Mouse (Mus musculus) limb, embryonic 11.5 days (tissue): ENCODE measurements around the gene Egln3. TPM values are rescaled to one million over a fixed set of nuclear protein-coding genes. Genes with fewer than 3 reads are reported as not detected.

Experiments used
- ATAC-seq: fragments of 200-750 bp; cut with Nextera tagmentation; 2 replicates; pipeline ENCODE4 v1.8.0; 2017; ENCODE audit warnings: low read depth; ENCODE audit not compliant: insufficient number of reproducible peaks, low FRiP score, low TSS enrichment
- DNase-seq: peaks from one replicate; pipeline ENCODE4 v3.0.0-alpha.2; 2015; ENCODE audit warnings: low spot score
- H3K27ac ChIP-seq: fragments of 300-500 bp; sonication (generic); replicated peaks from 2 replicates; pipeline ENCODE4 v1.5.1; 2014; ENCODE audit warnings: low read depth, mild to moderate bottlenecking, low read length
- H3K27me3 ChIP-seq: fragments of 300-500 bp; sonication (generic); 2 replicates; pipeline ENCODE4 v1.6.1; 2014; ENCODE audit warnings: mild to moderate bottlenecking, low read length, mixed read lengths; ENCODE audit not compliant: control insufficient read depth, insufficient read depth
- H3K36me3 ChIP-seq: fragments of 300-500 bp; sonication (generic); 2 replicates; pipeline ENCODE4 v1.6.1; 2014; ENCODE audit warnings: mild to moderate bottlenecking, low read length, moderate library complexity, mixed read lengths; ENCODE audit not compliant: control insufficient read depth, insufficient read depth
- H3K4me1 ChIP-seq: fragments of 300-500 bp; sonication (generic); 2 replicates; pipeline ENCODE4 v1.6.1; 2014; ENCODE audit warnings: low read length, mixed read lengths; ENCODE audit not compliant: control insufficient read depth, insufficient read depth
- H3K4me2 ChIP-seq: fragments of 300-500 bp; sonication (generic); 2 replicates; pipeline ENCODE4 v1.6.1; 2014; ENCODE audit warnings: low read depth, mild to moderate bottlenecking, moderate library complexity; ENCODE audit not compliant: severe bottlenecking
- H3K4me3 ChIP-seq: fragments of 300-500 bp; sonication (generic); 2 replicates; pipeline ENCODE4 v1.5.1; 2014; ENCODE audit warnings: low read depth, low read length
- H3K9ac ChIP-seq: fragments of 300-500 bp; sonication (generic); 2 replicates; pipeline ENCODE4 v1.6.1; 2014; ENCODE audit warnings: mild to moderate bottlenecking, low read length
- H3K9me3 ChIP-seq: fragments of 300-500 bp; sonication (generic); 2 replicates; pipeline ENCODE4 v1.6.1; 2016; ENCODE audit warnings: low read length; ENCODE audit not compliant: control insufficient read depth
- WGBS: fragments of 180-500 bp; shearing (Covaris S2); extraction: QIAGEN DNeasy Blood & Tissue Kit; methylation state at CpG from one replicate; pipeline ENCODE4 v1.1.7; 2014; 5-methylcytosine and 5-hydroxymethylcytosine counted together
- polyA plus RNA-seq: library from polyadenylated mRNA; unstranded; fragments of >200 nt; fragmentation: Nextera tagmentation; extraction: Ambion mirVana; gene quantifications from 2 replicates; pipeline ENCODE4 v1.2.1, GENCODE M21; 2014

The Egln3 gene
- polyA plus RNA-seq, 1 experiment from 2014 or later, result 3.9 TPM

DNA sequence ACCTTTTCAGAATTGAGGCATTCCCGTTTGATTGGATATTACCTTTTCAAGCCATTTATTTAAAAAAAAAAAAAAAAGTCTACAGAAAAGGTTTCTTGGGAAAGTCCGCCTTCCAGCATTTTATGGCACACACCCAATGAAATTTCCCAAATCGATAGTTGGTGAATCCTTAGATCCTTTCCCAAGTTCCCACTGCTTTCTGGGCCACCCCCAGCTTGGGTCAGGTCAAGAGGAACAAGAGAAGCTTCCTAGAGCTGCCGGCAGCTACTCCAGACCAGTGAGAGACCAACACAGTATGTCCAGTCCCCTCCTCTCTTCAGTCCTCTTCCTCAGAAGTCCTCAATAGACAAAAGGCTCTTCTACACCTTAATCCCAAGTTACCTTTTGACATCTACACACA lies 40.5 kb downstream of the Egln3 start:
- Histone ChIP-seq H3K36me3 (no peaks in the 10 kb centered on the region), H3K27ac (0 out of 2 replicates have a peak overlapping the region, but pooled peaks have one; percentile 3), H3K4me1 (no peaks in the 10 kb centered on the region), H3K27me3 (0 out of 2 replicates have a peak, but pooled peaks cover 3% of the 10 kb centered on the region), H3K9me3 (no peaks in the 10 kb centered on the region), H3K4me2 (peak overlapping the region; percentile 51), H3K4me3 (peak overlapping the region; percentile 21; the same call in 1 of the 2 replicates), H3K9ac (no peak overlapping the region)
- WGBS, result 8% methylated on average over 4 of the region's 4 CpGs
- ATAC-seq, result no peak
- no peak for DNase-seq

DNA sequence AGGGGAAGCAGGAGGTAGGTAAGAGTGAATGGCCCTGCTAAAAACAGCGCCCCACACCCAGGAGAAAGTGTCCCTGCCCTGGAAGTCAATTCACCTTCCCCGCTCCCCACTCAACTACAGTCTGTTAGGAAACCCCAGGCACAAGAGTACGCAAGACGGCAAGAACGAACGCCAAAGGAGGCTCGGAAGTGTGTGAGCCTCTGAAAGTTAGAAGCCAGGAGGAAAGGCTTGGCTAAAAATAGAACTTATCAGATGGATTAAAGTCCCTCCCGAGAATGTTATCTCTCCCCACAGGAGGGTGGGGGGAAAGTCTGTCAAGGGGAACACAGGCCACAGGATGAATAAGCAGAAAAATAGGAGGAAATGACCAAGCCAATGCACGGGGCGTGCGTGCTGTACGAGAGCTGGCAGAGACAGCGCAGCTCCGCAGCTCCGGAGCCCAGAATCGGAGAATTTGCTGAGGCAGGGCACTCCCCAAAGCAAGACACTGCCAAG lies 41.0 kb downstream of the Egln3 start:
- Histone ChIP-seq H3K27ac (no peak overlapping the region), H3K4me2 (peak overlapping the region; percentile 51), H3K4me1 (no peaks in the 10 kb centered on the region), H3K36me3 (no peaks in the 10 kb centered on the region), H3K9me3 (no peaks in the 10 kb centered on the region), H3K4me3 (peak overlapping the region; percentile 21), H3K27me3 (0 out of 2 replicates have a peak, but pooled peaks cover 3% of the 10 kb centered on the region), H3K9ac (no peak overlapping the region)
- under 1% methylated on average over 16 of the region's 16 CpGs for whole genome bisulfite sequencing
- ATAC-seq (no peak), DNase-seq (peak; percentile 65)

DNA sequence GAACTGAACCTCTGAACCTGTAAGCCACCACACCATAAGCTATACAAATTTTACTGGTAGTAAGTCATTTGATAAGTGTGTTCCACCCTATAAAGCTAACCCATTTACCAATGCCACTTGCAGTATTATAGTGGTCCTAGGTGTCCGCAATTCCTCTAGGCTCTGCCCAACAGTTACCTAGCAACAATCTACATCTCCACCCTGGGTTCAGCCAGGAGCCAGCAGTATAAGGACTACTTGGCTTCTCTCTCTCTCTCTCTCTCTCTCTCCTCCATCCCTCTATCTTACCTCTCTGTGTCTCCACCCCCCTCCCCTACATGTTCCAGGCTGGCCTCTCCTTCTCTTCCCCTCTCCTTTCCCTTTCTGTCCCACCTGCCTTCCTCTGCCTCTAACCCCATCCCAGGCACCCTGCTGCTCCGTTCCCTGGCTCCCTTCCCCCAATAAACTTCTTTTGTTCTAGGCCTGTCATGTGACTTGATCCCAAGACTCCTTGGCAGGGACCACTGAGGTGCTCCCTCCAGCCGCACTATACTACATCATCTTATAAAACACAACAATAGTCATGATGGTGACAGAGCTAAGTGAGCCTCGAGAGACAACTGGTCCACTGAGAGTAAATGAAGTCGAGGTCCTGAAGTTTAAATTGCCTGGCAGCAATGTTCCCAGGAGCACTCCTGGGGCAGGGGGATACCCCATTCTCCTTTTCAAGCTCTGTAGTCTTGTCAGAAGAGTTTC lies 42.0 kb downstream of the Egln3 start:
- H3K9me3 ChIP-seq, result no peaks in the 10 kb centered on the region
- no peak for ATAC-seq
- 0 out of 2 replicates have a peak, but pooled peaks cover 3% of the 10 kb centered on the region for H3K27me3 ChIP-seq
- no peak overlapping the region for H3K9ac ChIP-seq
- no peaks in the 10 kb centered on the region for H3K4me1 ChIP-seq
- 23% methylated on average over 5 of the region's 5 CpGs for WGBS
- no peak overlapping the region for H3K27ac ChIP-seq
- H3K4me2 ChIP-seq, result no peak overlapping the region
- DNase-seq, result no peak
- no peak overlapping the region for H3K4me3 ChIP-seq
- no peaks in the 10 kb centered on the region for H3K36me3 ChIP-seq

DNA sequence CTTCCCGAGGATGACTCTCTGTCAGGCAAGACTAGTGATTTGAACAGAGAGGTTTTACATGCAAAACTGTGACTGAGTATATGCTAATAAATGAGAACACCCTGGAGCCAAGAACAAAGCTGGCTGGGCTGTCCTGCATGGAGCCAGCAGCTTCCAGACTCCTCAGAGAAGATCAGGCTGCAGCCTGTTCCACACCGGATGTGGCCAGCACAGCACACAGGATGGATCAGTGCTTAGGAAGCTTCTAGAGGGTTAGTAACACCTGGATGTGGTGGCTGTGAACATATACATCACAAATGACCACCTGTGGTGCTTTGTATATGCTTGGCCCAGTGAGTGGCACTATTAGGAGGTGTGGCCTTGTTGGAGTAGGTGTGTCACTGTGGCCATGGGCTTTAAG lies 43.4 kb downstream of the Egln3 start:
- ATAC-seq (no peak), DNase-seq (no peak)
- WGBS, result 80% methylated on average over 2 of the region's 2 CpGs
- Histone ChIP-seq H3K27ac (no peak overlapping the region), H3K9me3 (no peaks in the 10 kb centered on the region), H3K4me3 (no peak overlapping the region), H3K4me2 (no peak overlapping the region), H3K9ac (no peak overlapping the region), H3K27me3 (0 out of 2 replicates have a peak, but pooled peaks cover 3% of the 10 kb centered on the region), H3K4me1 (no peaks in the 10 kb centered on the region), H3K36me3 (no peaks in the 10 kb centered on the region)

DNA sequence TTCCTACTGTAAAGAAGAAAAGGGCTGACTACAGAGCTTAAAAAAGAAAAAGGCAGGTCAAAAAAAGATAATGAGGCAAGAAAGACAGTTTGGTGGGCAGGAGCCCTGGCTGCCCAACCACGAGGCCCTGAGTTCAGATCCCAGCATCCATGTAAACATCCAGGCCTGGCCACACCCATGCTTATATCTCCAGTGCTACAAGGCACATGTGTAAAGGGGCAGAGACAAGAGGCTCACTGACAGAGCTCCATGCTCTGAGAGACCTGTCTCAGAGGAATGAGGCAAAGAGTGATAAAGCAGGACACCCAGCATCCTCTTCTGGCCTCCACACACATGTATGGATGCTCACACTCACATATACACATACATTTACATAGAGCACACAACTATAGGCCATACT lies 48.9 kb downstream of the Egln3 start:
- H3K27me3 ChIP-seq, result no peaks in the 10 kb centered on the region
- no peak overlapping the region for H3K9ac ChIP-seq
- H3K4me2 ChIP-seq, result no peak overlapping the region
- WGBS, result 85% methylated on average over 1 of the region's 1 CpGs
- no peak overlapping the region for H3K27ac ChIP-seq
- H3K36me3 ChIP-seq, result no peaks in the 10 kb centered on the region
- ATAC-seq, result no peak
- no peaks in the 10 kb centered on the region for H3K4me1 ChIP-seq
- H3K4me3 ChIP-seq, result no peak overlapping the region
- DNase-seq, result no peak
- H3K9me3 ChIP-seq, result no peaks in the 10 kb centered on the region

DNA sequence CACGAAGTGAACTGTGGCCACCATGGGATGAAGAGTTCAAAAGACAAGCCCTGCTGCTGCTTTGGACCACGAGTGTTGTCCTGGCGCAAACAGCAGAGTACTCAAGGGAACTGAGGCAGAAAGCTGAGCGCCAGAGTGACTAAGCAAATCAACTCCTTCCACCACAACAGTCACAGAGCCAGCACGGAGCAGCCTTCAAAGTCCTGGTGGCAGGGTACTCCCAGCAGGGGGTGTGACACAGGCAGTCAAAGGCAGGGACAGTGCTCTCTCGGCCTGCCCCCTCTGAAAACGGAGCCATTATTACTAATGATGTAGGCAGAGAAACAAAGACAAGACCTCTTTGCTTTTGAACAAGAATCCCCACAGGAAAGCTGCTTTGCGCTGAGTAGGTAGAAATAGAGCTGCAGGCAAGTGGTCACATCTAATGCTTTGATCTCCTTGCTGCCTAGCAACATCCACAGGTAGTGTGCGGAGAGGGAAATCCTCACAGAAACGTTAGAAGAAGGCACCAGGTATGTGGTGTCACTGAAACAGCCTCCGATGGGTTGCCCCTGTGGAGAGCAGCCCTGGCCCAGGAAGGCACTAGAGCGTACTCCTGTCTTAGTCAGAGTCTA lies 56.6 kb downstream of the Egln3 start:
- DNase-seq, result no peak
- Histone ChIP-seq H3K27ac (no peak overlapping the region), H3K9me3 (no peaks in the 10 kb centered on the region), H3K36me3 (no peaks in the 10 kb centered on the region), H3K4me1 (no peaks in the 10 kb centered on the region), H3K9ac (no peak overlapping the region), H3K4me3 (no peak overlapping the region), H3K27me3 (no peaks in the 10 kb centered on the region), H3K4me2 (no peak overlapping the region)
- ATAC-seq, result no peak
- WGBS, result 23% methylated on average over 12 of the region's 12 CpGs
